Mouse (Mus musculus): Measurements from ENCODE around the gene Ostf1.

GRCm38 (mm10) chr19:18598265-18598926 lies 33.2 kb downstream of the Ostf1 start:
- TF ChIP-seq POLR2A (IDR thresholded peaks at IDR 0.05; ENCODE audit: extremely low read depth, insufficient read depth, low read length) (no peak), CTCF (IDR thresholded peaks at IDR 0.05; ENCODE audit: low read depth, low read length) (no peak)

Measured in liver, adult 2 months (tissue).